Mouse (Mus musculus): ENCODE measurements around the gene Slc22a7. TPM values are rescaled to one million over a fixed set of nuclear protein-coding genes. Genes with fewer than 3 reads are reported as not detected.

The Slc22a7 gene
- polyA plus RNA-seq, 1 experiment from 2014 or later, result not detected

Other genes with a start within 250 kb of the Slc22a7 start
- 20.4 and 24.4 TPM in 2 replicates for gene Polh, start 235.8 kb downstream of the Slc22a7 start, polyA plus RNA-seq (2015; fragmentation: Nextera tagmentation; extraction: Ambion mirVana)
- 43.6 and 43.8 TPM in 2 replicates for gene Xpo5, start 235.7 kb downstream of the Slc22a7 start, polyA plus RNA-seq (2015; fragmentation: Nextera tagmentation; extraction: Ambion mirVana)
- gene Polr1c, start 190.4 kb downstream of the Slc22a7 start, polyA plus RNA-seq (2015; fragmentation: Nextera tagmentation; extraction: Ambion mirVana), result 103 and 104 TPM in 2 replicates
- 82.8 and 95.7 TPM in 2 replicates for gene Yipf3, start 190.4 kb downstream of the Slc22a7 start, polyA plus RNA-seq (2015; fragmentation: Nextera tagmentation; extraction: Ambion mirVana)
- 1.4 and 1.9 TPM in 2 replicates for gene Lrrc73, start 184.9 kb downstream of the Slc22a7 start, polyA plus RNA-seq (2015; fragmentation: Nextera tagmentation; extraction: Ambion mirVana)
- gene Tjap1, start 155.4 kb downstream of the Slc22a7 start, polyA plus RNA-seq (2015; fragmentation: Nextera tagmentation; extraction: Ambion mirVana), result 55.6 and 57.9 TPM in 2 replicates
- 7.8 and 8.6 TPM in 2 replicates for gene Dlk2, start 141.0 kb downstream of the Slc22a7 start, polyA plus RNA-seq (2015; fragmentation: Nextera tagmentation; extraction: Ambion mirVana)
- gene Abcc10, start 110.1 kb downstream of the Slc22a7 start, polyA plus RNA-seq (2015; fragmentation: Nextera tagmentation; extraction: Ambion mirVana), result 6.1 and 6.3 TPM in 2 replicates
- 11.4 and 13.4 TPM in 2 replicates for gene Zfp318, start 54.7 kb downstream of the Slc22a7 start, polyA plus RNA-seq (2015; fragmentation: Nextera tagmentation; extraction: Ambion mirVana)
- 1.1 and 3.3 TPM in 2 replicates for gene Crip3, start 9.5 kb downstream of the Slc22a7 start, polyA plus RNA-seq (2015; fragmentation: Nextera tagmentation; extraction: Ambion mirVana)
- 0.14 and 0.27 TPM in 2 replicates for gene Ttbk1, start 49.2 kb upstream of the Slc22a7 start, polyA plus RNA-seq (2015; fragmentation: Nextera tagmentation; extraction: Ambion mirVana)
- 60.8 and 63.5 TPM in 2 replicates for gene Dnph1, start 58.3 kb upstream of the Slc22a7 start, polyA plus RNA-seq (2015; fragmentation: Nextera tagmentation; extraction: Ambion mirVana)
- gene Cul9, start 107.9 kb upstream of the Slc22a7 start, polyA plus RNA-seq (2015; fragmentation: Nextera tagmentation; extraction: Ambion mirVana), result 10.7 and 11.4 TPM in 2 replicates
- 6.3 and 8.9 TPM in 2 replicates for gene Srf, start 117.7 kb upstream of the Slc22a7 start, polyA plus RNA-seq (2015; fragmentation: Nextera tagmentation; extraction: Ambion mirVana)
- gene Ptk7, start 191.0 kb upstream of the Slc22a7 start, polyA plus RNA-seq (2015; fragmentation: Nextera tagmentation; extraction: Ambion mirVana), result 148 and 149 TPM in 2 replicates
- 21.8 and 26.3 TPM in 2 replicates for gene Klc4, start 207.6 kb upstream of the Slc22a7 start, polyA plus RNA-seq (2015; fragmentation: Nextera tagmentation; extraction: Ambion mirVana)
- gene Mrpl2, start 207.8 kb upstream of the Slc22a7 start, polyA plus RNA-seq (2015; fragmentation: Nextera tagmentation; extraction: Ambion mirVana), result 92.7 and 95.4 TPM in 2 replicates
- 57.4 and 64.1 TPM in 2 replicates for gene Cul7, start 211.9 kb upstream of the Slc22a7 start, polyA plus RNA-seq (2015; fragmentation: Nextera tagmentation; extraction: Ambion mirVana)
- gene Rrp36, start 235.9 kb upstream of the Slc22a7 start, polyA plus RNA-seq (2015; fragmentation: Nextera tagmentation; extraction: Ambion mirVana), result 72.3 and 75.6 TPM in 2 replicates
- gene Mea1, start 240.3 kb upstream of the Slc22a7 start, polyA plus RNA-seq (2015; fragmentation: Nextera tagmentation; extraction: Ambion mirVana), result 160 and 176 TPM in 2 replicates
- 121 and 133 TPM in 2 replicates for gene Klhdc3, start 242.5 kb upstream of the Slc22a7 start, polyA plus RNA-seq (2015; fragmentation: Nextera tagmentation; extraction: Ambion mirVana)